Mouse (Mus musculus): Measurements from ENCODE around the gene Osbpl11. TPM values are rescaled to one million over a fixed set of nuclear protein-coding genes. Genes with fewer than 3 reads are reported as not detected.

Osbpl11 gene
- 3.0 and 3.7 TPM in 2 replicates for polyA plus RNA-seq (2012)

- no peak for TF ChIP-seq GATA1 (IDR thresholded peaks at IDR 0.05; ENCODE audit: low read length)
Measured at GRCm38 (mm10) chr16:33184901-33185260, at the start of gene Osbpl11. Gene Osbpl11, plus strand, starts transcription at chr16:33185071.

GRCm38 (mm10) chr16:33135167-33135566 lies 49.7 kb upstream of the Osbpl11 start:
- no peak for TF ChIP-seq GATA1 (IDR thresholded peaks at IDR 0.05; ENCODE audit: low read length)

- no peak for TF ChIP-seq GATA1 (IDR thresholded peaks at IDR 0.05; ENCODE audit: low read length)
Measured at GRCm38 (mm10) chr16:33141758-33142280, 43.1 kb upstream of the Osbpl11 start.

- TF ChIP-seq GATA1 (IDR thresholded peaks at IDR 0.05; ENCODE audit: low read length), result no peak
Measured at GRCm38 (mm10) chr16:33143452-33143851, 41.4 kb upstream of the Osbpl11 start.

- no peak for TF ChIP-seq GATA1 (IDR thresholded peaks at IDR 0.05; ENCODE audit: low read length)
Measured at GRCm38 (mm10) chr16:33146185-33146584, 38.7 kb upstream of the Osbpl11 start.

GRCm38 (mm10) chr16:33148135-33148534 lies 36.7 kb upstream of the Osbpl11 start:
- no peak for TF ChIP-seq GATA1 (IDR thresholded peaks at IDR 0.05; ENCODE audit: low read length)

- TF ChIP-seq GATA1 (IDR thresholded peaks at IDR 0.05; ENCODE audit: low read length), result no peak
Measured at GRCm38 (mm10) chr16:33151558-33151957, 33.3 kb upstream of the Osbpl11 start.

- TF ChIP-seq GATA1 (IDR thresholded peaks at IDR 0.05; ENCODE audit: low read length), result no peak
Measured at GRCm38 (mm10) chr16:33154992-33155391, 29.9 kb upstream of the Osbpl11 start.

- TF ChIP-seq GATA1 (IDR thresholded peaks at IDR 0.05; ENCODE audit: low read length), result no peak
Measured at GRCm38 (mm10) chr16:33158006-33158405, 26.9 kb upstream of the Osbpl11 start.

GRCm38 (mm10) chr16:33158590-33159071 lies 26.2 kb upstream of the Osbpl11 start:
- TF ChIP-seq GATA1 (IDR thresholded peaks at IDR 0.05; ENCODE audit: low read length), result no peak

GRCm38 (mm10) chr16:33159363-33159762 lies 25.5 kb upstream of the Osbpl11 start:
- no peak for TF ChIP-seq GATA1 (IDR thresholded peaks at IDR 0.05; ENCODE audit: low read length)

- no peak for TF ChIP-seq GATA1 (IDR thresholded peaks at IDR 0.05; ENCODE audit: low read length)
Measured at GRCm38 (mm10) chr16:33163330-33164090, 21.4 kb upstream of the Osbpl11 start.

- no peak for TF ChIP-seq GATA1 (IDR thresholded peaks at IDR 0.05; ENCODE audit: low read length)
Measured at GRCm38 (mm10) chr16:33167537-33167936, 17.3 kb upstream of the Osbpl11 start.

- no peak for TF ChIP-seq GATA1 (IDR thresholded peaks at IDR 0.05; ENCODE audit: low read length)
Measured at GRCm38 (mm10) chr16:33169471-33170034, 15.3 kb upstream of the Osbpl11 start.

- no peak for TF ChIP-seq GATA1 (IDR thresholded peaks at IDR 0.05; ENCODE audit: low read length)
Measured at GRCm38 (mm10) chr16:33170716-33171587, 13.9 kb upstream of the Osbpl11 start.

- TF ChIP-seq GATA1 (IDR thresholded peaks at IDR 0.05; ENCODE audit: low read length), result no peak
Measured at GRCm38 (mm10) chr16:33171800-33172199, 13.1 kb upstream of the Osbpl11 start.

Measured in G1E-ER4 (cell line).